Mouse (Mus musculus) liver, embryonic 15.5 days (tissue): ENCODE data around the gene Ccdc24. TPM values are rescaled to one million over a fixed set of nuclear protein-coding genes. Genes with fewer than 3 reads are reported as not detected.
A peak's percentile ranks its signal among the peaks of the same experiment; 100 is the strongest.

ENCODE experiments used
- ATAC-seq: fragments of 200-750 bp; cut with Nextera tagmentation; 2 replicates; pipeline ENCODE4 v1.8.0; 2017; ENCODE audit warnings: moderate number of reproducible peaks, mild to moderate bottlenecking, moderate library complexity; ENCODE audit not compliant: insufficient read depth
- H3K27ac ChIP-seq: fragments of 300-500 bp; sonication (generic); replicated peaks from 2 replicates; pipeline ENCODE4 v1.5.1; 2015; ENCODE audit warnings: mild to moderate bottlenecking, inconsistent platforms
- H3K27me3 ChIP-seq: fragments of 300-500 bp; sonication (generic); 2 replicates; pipeline ENCODE4 v1.6.1; 2015; ENCODE audit warnings: mild to moderate bottlenecking, inconsistent platforms
- H3K36me3 ChIP-seq: fragments of 300-500 bp; sonication (generic); replicated peaks from 2 replicates; pipeline ENCODE4 v1.6.1; 2015; ENCODE audit warnings: moderate library complexity, mild to moderate bottlenecking, inconsistent platforms
- H3K4me1 ChIP-seq: fragments of 300-500 bp; sonication (generic); replicated peaks from 2 replicates; pipeline ENCODE4 v1.6.1; 2015; ENCODE audit warnings: inconsistent platforms
- H3K4me2 ChIP-seq: fragments of 300-500 bp; sonication (generic); 2 replicates; pipeline ENCODE4 v1.6.1; 2015; ENCODE audit warnings: moderate library complexity, mild to moderate bottlenecking, inconsistent platforms
- H3K4me3 ChIP-seq: fragments of 300-500 bp; sonication (generic); replicated peaks from 2 replicates; pipeline ENCODE4 v1.5.1; 2015; ENCODE audit warnings: mild to moderate bottlenecking, inconsistent platforms
- H3K9ac ChIP-seq: fragments of 300-500 bp; sonication (generic); 2 replicates; pipeline ENCODE4 v1.6.1; 2015; ENCODE audit warnings: moderate library complexity, mild to moderate bottlenecking, inconsistent platforms
- H3K9me3 ChIP-seq: fragments of 300-500 bp; sonication (generic); replicated peaks from 2 replicates; pipeline ENCODE4 v1.6.1; 2016; ENCODE audit warnings: inconsistent platforms
- WGBS: fragments of 180-500 bp; shearing (Covaris S2); methylation state at CpG from one replicate; pipeline ENCODE4 v1.1.7; 2015; ENCODE audit warnings: mixed read lengths; ENCODE audit not compliant: insufficient replicate concordance; 5-methylcytosine and 5-hydroxymethylcytosine counted together
- polyA plus RNA-seq: library from polyadenylated mRNA; unstranded; fragments of >200 nt; fragmentation: Nextera tagmentation; extraction: Ambion mirVana; gene quantifications from 2 replicates; pipeline ENCODE4 v1.2.1, GENCODE M21; 2015

Gene Ccdc24
- polyA plus RNA-seq, 1 experiment from 2014 or later, result 1.2 TPM

DNA sequence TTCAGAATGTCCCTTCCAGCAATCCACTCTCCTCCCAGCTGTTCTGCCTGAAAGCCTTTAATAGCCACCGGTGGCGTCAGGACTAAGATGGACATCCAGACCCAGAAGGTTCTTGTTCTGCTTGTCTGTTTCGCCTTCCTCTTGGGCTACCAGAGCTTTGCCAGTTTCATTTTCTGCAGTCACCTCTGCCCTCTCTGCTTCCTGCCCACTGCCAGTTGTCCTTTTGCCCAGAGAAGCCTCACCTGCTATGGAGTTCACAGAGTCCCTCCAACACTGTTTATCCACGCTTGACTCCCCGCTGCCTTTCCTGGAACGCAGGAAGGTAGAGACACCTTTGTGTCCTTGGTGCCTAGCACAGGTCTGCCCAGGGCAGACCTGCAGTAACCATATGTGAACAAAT, 33.0 kb downstream of the Ccdc24 start:
- Histone ChIP-seq H3K27ac (peak overlapping the region; percentile 31), H3K4me2 (peak overlapping the region; percentile 77; the same call in 1 of the 2 replicates), H3K9me3 (no peaks in the 10 kb centered on the region), H3K4me1 (peaks cover 59% of the 10 kb centered on the region), H3K4me3 (no peak overlapping the region), H3K36me3 (peaks cover 77% of the 10 kb centered on the region), H3K27me3 (no peaks in the 10 kb centered on the region), H3K9ac (peak overlapping the region; percentile 6; the same call in 1 of the 2 replicates)
- 80% methylated on average over 6 of the region's 6 CpGs for WGBS
- no peak for ATAC-seq

DNA sequence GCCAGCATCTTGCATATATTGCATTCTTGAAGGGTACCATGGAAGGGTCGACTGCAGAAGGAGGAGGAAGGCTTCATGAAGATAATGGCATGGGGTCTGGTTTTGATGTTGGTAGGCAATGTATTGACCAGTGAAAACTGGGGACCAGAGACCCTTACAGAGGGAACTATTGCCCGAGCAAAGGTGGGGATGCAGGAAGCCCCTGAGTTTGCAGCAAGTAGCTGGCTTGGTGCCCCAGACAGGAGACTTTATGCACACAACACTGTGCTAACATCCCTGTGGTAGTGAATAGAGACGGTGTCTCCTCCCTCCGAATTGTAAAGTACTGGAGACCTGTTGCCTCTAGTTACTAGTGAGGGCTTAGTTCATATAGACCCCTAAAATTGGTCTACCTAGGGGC, 35.1 kb downstream of the Ccdc24 start:
- Histone ChIP-seq H3K36me3 (peaks cover 56% of the 10 kb centered on the region), H3K27me3 (no peaks in the 10 kb centered on the region), H3K27ac (peak overlapping the region; percentile 99), H3K9me3 (no peaks in the 10 kb centered on the region), H3K4me3 (peak overlapping the region; percentile 88), H3K9ac (peak overlapping the region; percentile 91), H3K4me2 (peak overlapping the region; percentile 77), H3K4me1 (peaks cover 80% of the 10 kb centered on the region)
- WGBS, result 59% methylated on average over 4 of the region's 4 CpGs
- ATAC-seq, result no peak

DNA sequence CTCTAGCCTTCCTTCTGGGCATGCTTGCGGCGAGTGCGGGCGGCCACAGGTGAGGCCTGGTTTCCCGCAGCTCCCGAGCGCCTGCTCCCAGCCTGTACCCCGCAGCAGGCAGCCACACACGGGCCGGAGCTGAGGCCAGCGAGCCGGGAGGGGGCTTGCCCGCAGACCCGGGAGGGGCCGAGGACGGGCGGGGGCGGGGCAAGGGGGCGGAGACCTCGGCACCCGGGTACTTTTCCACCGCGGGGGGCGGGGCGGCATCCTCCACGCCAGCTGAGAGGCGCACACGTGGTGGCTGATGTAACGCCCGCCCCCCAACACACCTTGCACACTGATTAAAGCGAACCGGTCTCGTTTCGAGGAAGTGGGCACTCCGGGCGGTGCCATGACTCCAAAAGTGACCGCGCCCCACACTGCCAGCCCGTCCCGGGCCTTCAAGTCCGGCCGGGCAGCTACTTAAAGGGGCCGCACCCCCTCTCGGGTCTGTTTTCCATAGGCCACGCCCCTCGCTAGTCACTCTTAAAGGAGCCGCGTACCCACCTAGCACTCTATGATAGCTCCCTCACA, 36.1 kb downstream of the Ccdc24 start:
- peaks cover 83% of the 10 kb centered on the region for H3K4me1 ChIP-seq
- no peaks in the 10 kb centered on the region for H3K9me3 ChIP-seq
- WGBS, result under 1% methylated on average over 48 of the region's 48 CpGs

DNA sequence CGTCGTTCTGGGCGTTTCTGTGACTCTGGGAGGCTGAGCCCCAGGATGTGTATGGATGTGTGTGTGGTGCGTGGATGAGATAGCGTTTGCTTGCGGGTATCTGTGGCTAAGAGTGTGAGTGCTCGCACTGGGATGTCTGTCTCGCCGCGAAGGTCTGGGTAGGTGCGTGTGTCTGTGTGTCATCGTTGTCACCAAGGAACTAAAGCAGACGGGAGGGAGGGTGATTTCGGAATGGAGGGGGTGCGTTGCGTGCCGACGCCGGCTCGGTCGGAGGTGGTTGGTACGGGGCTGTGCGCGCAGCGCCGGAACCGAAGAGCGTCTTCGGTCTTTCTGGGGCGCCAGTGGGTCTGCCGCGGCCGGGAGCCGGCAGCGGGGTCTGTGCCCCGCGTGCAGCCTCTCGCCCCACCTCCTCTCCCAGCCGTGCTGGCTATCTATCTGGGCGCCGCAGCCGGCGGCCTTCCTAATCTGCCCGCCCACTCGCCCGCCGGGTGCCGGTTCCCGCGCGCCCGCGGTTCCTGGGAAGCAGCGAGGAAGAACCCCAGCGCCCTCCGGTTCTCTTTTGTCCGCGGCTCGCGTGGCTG, 36.7 kb downstream of the Ccdc24 start:
- H3K27ac ChIP-seq, result peak overlapping the region; percentile 99
- peak; percentile 61 for ATAC-seq
- peak overlapping the region; percentile 77 for H3K4me2 ChIP-seq
- H3K4me3 ChIP-seq, result peak overlapping the region; percentile 88
- peaks cover 83% of the 10 kb centered on the region for H3K4me1 ChIP-seq
- no peaks in the 10 kb centered on the region for H3K27me3 ChIP-seq
- peak overlapping the region; percentile 91 for H3K9ac ChIP-seq
- H3K9me3 ChIP-seq, result no peaks in the 10 kb centered on the region
- under 1% methylated on average over 60 of the region's 60 CpGs for WGBS
- H3K36me3 ChIP-seq, result peaks cover 40% of the 10 kb centered on the region

More for the DNA sequence above, 36.1 kb downstream of the Ccdc24 start:
- H3K27me3 ChIP-seq, result no peaks in the 10 kb centered on the region
- H3K9ac ChIP-seq, result peak overlapping the region; percentile 91
- H3K4me3 ChIP-seq, result peak overlapping the region; percentile 88
- H3K4me2 ChIP-seq, result peak overlapping the region; percentile 77
- peak; percentile 73 for ATAC-seq
- peak overlapping the region; percentile 99 for H3K27ac ChIP-seq
- peaks cover 46% of the 10 kb centered on the region for H3K36me3 ChIP-seq

DNA sequence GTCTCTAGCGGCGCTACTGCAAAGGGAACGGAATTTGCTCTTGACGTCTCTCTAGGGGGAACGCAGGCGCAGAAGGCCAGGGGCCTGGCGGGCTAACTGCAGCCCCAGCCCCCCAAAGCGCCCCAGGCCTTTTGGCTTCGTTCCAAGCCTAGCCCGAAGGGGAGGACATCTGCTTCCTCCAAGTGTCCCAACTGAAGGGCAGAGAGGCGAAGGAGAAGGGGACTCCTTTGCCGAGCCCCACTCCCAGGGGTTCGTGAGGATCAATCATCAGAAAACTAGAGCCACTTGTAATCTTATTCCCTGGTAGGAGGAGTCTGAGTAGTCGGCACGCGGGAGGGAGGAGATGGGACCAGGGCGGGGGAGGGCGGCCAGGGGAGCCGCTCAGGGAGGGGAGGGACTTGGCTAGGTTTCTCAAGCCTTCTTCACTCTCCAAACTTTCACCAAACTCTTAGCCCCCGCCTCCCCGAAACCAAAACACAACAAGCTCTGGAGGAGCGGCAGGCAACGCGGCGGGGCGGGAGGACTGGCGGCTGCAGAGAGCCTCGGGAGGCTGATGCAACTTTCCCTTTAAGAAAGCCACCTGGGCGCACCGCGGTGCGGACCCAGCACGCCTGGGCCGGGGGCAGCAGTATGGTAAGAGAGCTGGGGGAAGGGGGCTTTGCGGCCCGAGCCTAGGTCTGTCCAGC, 37.4 kb downstream of the Ccdc24 start:
- 2% methylated on average over 36 of the region's 36 CpGs for WGBS
- ATAC-seq, result peak; percentile 25

DNA sequence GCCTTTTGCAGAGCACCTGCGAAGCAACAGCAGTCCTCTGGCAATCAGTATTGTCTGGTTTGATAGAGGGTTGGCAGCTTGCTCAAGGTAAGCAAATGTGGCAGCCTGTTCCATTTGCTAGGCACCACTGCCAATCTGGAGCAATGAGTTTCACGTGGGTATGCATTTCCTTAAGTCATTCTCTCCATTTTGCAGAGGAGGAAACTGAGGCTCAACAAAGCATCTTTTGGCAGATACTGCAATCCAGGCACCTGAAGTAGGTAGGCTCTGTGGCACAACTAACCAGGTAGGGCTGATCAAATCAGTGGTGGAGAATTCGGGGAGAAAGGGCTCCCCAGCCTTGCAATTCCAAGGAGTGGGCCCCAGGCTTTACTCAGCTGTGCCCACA, 37.9 kb downstream of the Ccdc24 start, which contains the start of gene Slc6a9:
TSS of gene Slc6a9 (plus strand) at position 50 of the 388 bp plus-strand sequence.
- no peaks in the 10 kb centered on the region for H3K9me3 ChIP-seq
- peak within 1 kb of the TSS; percentile 88 for H3K4me3 ChIP-seq
- H3K27ac ChIP-seq, result peak within 1 kb of the TSS; percentile 99
- peaks cover 83% of the 10 kb centered on the region for H3K4me1 ChIP-seq
- WGBS, result 35% methylated on average over 3 of the region's 3 CpGs
- peaks cover 28% of the 10 kb centered on the region for H3K36me3 ChIP-seq
- ATAC-seq, result no peak
- H3K9ac ChIP-seq, result peak within 1 kb of the TSS; percentile 91
- H3K27me3 ChIP-seq, result no peaks in the 10 kb centered on the region
- H3K4me2 ChIP-seq, result peak within 1 kb of the TSS; percentile 77

More for the DNA sequence above, 37.4 kb downstream of the Ccdc24 start:
- H3K9ac ChIP-seq, result peak overlapping the region; percentile 91
- peak overlapping the region; percentile 77 for H3K4me2 ChIP-seq
- H3K27me3 ChIP-seq, result no peaks in the 10 kb centered on the region
- peaks cover 83% of the 10 kb centered on the region for H3K4me1 ChIP-seq
- peak overlapping the region; percentile 99 for H3K27ac ChIP-seq
- H3K36me3 ChIP-seq, result peaks cover 33% of the 10 kb centered on the region
- H3K4me3 ChIP-seq, result peak overlapping the region; percentile 88
- no peaks in the 10 kb centered on the region for H3K9me3 ChIP-seq

DNA sequence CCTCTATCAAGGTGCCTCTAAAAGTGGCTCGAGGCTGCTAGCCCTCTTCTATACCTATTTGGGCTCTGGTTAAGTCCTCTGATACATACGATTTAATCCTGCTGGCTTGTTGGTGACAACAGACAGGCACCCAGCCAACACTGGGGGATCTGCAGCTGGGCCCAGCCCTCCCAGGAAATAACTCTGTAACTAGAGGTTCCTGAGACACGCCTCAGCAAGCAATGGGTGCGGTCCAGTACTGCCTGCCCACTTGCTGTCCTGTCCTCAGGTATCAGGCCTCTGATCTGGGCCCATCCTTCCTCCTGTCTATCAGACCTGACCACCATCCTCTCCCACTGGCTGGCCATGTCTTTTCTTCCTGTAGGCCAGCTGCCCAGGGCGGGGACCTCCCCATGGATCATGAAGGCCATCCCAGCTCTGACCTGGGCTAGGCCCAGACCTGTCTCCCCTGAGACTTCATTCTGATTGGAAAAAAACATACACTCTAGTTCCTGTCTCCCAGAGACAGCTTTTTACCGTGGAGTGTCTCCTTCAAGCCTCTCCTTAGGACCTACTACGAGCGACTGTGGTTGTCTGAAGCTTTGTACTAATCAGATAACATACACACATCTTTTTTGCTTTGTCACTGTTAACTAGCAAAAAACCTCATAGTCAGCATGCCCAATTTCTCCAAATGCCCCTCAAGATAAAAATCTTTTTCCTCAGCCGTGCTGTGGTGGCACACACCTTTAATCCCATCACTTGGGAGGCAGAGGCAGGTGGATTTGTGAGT, 40.3 kb downstream of the Ccdc24 start:
- Histone ChIP-seq H3K4me2 (peak overlapping the region; percentile 77), H3K4me3 (peak overlapping the region; percentile 37), H3K27me3 (peaks cover 22% of the 10 kb centered on the region), H3K36me3 (peaks cover 4% of the 10 kb centered on the region; the same call in 1 of the 2 replicates), H3K9ac (peak overlapping the region; percentile 67), H3K4me1 (peaks cover 73% of the 10 kb centered on the region), H3K27ac (peak overlapping the region; percentile 99), H3K9me3 (no peaks in the 10 kb centered on the region)
- 23% methylated on average over 9 of the region's 9 CpGs for WGBS
- peak; percentile 54 for ATAC-seq

DNA sequence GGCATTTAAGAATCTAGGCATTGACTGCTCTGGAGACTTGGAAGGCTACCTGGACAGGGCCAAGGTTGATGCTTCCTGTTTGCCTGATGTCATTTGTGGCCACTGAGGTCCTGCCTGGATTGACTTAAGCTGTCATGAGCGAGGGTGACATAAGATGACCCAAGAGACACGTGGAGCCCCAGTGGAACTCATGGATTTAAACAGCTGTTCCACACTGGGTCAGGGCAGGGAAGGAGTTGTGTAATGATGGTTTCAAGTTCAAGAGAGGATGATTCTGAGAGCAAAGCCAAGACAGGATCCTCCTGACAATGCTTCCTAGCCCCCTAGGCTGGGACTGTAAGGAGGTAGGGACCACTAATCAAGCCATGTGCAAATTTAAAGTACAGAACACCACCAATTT, 40.9 kb downstream of the Ccdc24 start:
- Histone ChIP-seq H3K9me3 (no peaks in the 10 kb centered on the region), H3K4me3 (peak overlapping the region; percentile 37), H3K27ac (peak overlapping the region; percentile 99), H3K4me1 (peaks cover 68% of the 10 kb centered on the region), H3K36me3 (no peaks in the 10 kb centered on the region), H3K4me2 (peak overlapping the region; percentile 77), H3K9ac (peak overlapping the region; percentile 67), H3K27me3 (peaks cover 28% of the 10 kb centered on the region)
- 52% methylated on average over 2 of the region's 2 CpGs for WGBS
- no peak for ATAC-seq

DNA sequence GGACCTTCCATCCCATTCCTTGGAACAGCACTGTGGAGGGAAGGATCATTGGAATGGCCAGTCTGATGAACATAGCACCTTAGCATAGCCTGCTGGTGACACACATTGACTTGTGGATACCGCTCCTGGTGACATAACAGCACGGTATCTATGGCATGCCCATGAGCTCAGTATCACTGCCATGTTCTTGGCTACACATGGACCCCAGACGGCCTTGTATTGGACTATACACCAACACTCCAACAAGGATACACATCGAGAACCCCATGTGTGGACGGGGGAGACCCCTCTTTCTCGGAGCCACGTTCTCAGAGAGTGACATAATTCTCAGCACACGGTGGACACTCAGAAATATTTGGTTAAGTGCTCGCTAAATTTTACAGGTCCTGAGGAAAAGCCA, 41.6 kb downstream of the Ccdc24 start:
- Histone ChIP-seq H3K9me3 (no peaks in the 10 kb centered on the region), H3K9ac (peak overlapping the region; percentile 67), H3K4me1 (peaks cover 68% of the 10 kb centered on the region), H3K36me3 (no peaks in the 10 kb centered on the region), H3K27ac (peak overlapping the region; percentile 99), H3K4me3 (peak overlapping the region; percentile 50), H3K27me3 (peaks cover 35% of the 10 kb centered on the region), H3K4me2 (peak overlapping the region; percentile 77)
- ATAC-seq, result no peak
- 75% methylated on average over 9 of the region's 9 CpGs for WGBS

DNA sequence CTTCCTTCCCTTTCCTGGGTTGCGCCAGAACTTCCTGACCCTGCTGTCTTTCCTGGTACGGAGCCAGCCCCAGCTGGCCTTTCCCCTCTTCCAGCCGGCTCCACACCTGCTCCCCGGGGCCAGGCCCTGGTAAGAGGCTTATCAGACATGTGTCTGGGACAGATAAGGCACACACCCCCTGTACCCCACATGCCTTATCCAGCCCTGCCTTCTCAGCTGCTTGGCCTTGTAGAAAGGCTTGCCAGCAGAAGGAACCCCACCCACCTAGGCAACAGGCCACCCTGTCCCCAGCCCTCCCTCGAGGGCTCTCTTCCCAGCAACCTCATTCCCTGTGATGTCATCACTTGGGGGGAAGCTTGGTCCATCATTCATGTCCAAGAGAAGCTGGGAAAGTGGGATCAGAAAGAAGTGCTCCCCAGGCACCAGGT, 42.2 kb downstream of the Ccdc24 start:
- Histone ChIP-seq H3K4me1 (peaks cover 68% of the 10 kb centered on the region), H3K4me3 (peak overlapping the region; percentile 50), H3K27me3 (peaks cover 42% of the 10 kb centered on the region), H3K9ac (peak overlapping the region; percentile 75), H3K36me3 (no peaks in the 10 kb centered on the region), H3K27ac (peak overlapping the region; percentile 99), H3K4me2 (peak overlapping the region; percentile 77), H3K9me3 (no peaks in the 10 kb centered on the region)
- peak; percentile 89 for ATAC-seq
- WGBS, result under 1% methylated on average over 5 of the region's 5 CpGs
